Comparison of ENCODE assay signal across 12 mouse cellular contexts in the genomic region with DNA sequence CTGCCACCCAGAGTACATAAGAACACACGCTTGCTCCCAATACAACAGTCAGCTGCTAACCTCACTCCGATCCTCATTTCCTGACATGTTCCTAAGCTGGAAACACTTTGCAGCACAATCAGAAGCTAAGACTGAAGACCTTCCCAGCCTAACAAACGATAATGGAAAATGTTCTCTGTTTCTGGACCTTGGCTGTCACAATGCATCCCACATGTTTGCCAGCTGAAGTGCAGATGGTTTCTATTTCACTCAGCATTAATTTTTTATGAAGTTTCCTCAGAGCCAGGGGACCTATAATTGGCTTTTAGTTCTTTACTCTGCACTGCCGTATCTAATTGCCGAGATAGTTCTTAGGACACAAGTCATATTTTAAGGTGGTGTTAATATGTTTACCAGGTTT. TPM values are rescaled to one million over a fixed set of nuclear protein-coding genes. Genes with fewer than 3 reads are reported as not detected.
A peak's percentile ranks its signal among the peaks of the same experiment; 100 is the strongest.
DNase-seq lines count a peak whose midpoint lies in the region; ATAC-seq and TF ChIP-seq lines count a peak whose summit lies in the region.
"Had no signal": no experiment of that assay in that cellular context is flagged by ENCODE, and none has a peak within 500 bp of the region (broad histone marks: within the 10 kb centered on the region; RNA-seq: fewer than 3 reads in every experiment).

No protein-coding gene starts in this region.

- TF ChIP-seq CTCF in left cerebral cortex, adult 2 months (IDR thresholded peaks at IDR 0.05) = no peak

- no peaks in the 10 kb centered on the region for H3K9me3 ChIP-seq in limb, embryonic 13.5 days
- no peaks in the 10 kb centered on the region for H3K9me3 ChIP-seq in forebrain, embryonic 14.5 days (replicated peaks; ENCODE audit: control insufficient read depth, low read length)
- H3K9me3 ChIP-seq: kidney, embryonic 15.5 days had no signal

- peak; percentile 67; the same call in 1 of the 2 replicates for ATAC-seq in limb, embryonic 13.5 days (ENCODE audit: low FRiP score, low read depth)
- no peak for ATAC-seq in forebrain, embryonic 14.5 days

- no peak overlapping the region for H3K9ac ChIP-seq in limb, embryonic 13.5 days
- H3K9ac ChIP-seq in forebrain, embryonic 14.5 days (ENCODE audit: low read length) = no peak overlapping the region
- H3K9ac ChIP-seq: kidney, embryonic 15.5 days; liver, embryonic 14.5 days had no signal

- DNase-seq in kidney, postnatal 14 days = peak; percentile 13
- DNase-seq in kidney, postnatal 4 days = no peak
- peak; percentile 66 for DNase-seq in forelimb bud, embryonic 11.5 days (ENCODE audit: low read depth, low spot score)
- peak; percentile 63 for DNase-seq in retina, embryonic 14.5 days (ENCODE audit: low spot score)
- DNase-seq in left cerebral cortex, adult 2 months (ENCODE audit: extremely low spot score in 1 of 2, low spot score in 2 of 2) = no peak
- DNase-seq in forebrain, embryonic 14.5 days (ENCODE audit: low spot score) = no peak
- DNase-seq: adrenal gland, postnatal 10 days; layer of hippocampus, postnatal 36 days had no signal

- H3K36me3 ChIP-seq in limb, embryonic 13.5 days = no peaks in the 10 kb centered on the region
- H3K36me3 ChIP-seq in forebrain, embryonic 14.5 days (ENCODE audit: control insufficient read depth, insufficient read depth, low read length) = no peaks in the 10 kb centered on the region
- H3K36me3 ChIP-seq: kidney, embryonic 15.5 days had no signal

- 10% methylated on average over 5 of the region's 5 CpGs for whole genome bisulfite sequencing in limb, embryonic 13.5 days
- WGBS in forebrain, embryonic 14.5 days = 92% methylated on average over 5 of the region's 5 CpGs

- intact Hi-C loops in left cerebral cortex, adult 2 months (cut with DNase I) = no loop called here

- no peaks in the 10 kb centered on the region for H3K27me3 ChIP-seq in limb, embryonic 13.5 days
- no peaks in the 10 kb centered on the region for H3K27me3 ChIP-seq in forebrain, embryonic 14.5 days (replicated peaks; ENCODE audit: control insufficient read depth, insufficient read depth, low read length)
- H3K27me3 ChIP-seq: kidney, embryonic 15.5 days had no signal

- no peak overlapping the region for H3K27ac ChIP-seq in limb, embryonic 13.5 days
- no peak overlapping the region for H3K27ac ChIP-seq in left cerebral cortex, adult 2 months
- no peak overlapping the region for H3K27ac ChIP-seq in forebrain, embryonic 14.5 days (ENCODE audit: low read depth, low read length)
- H3K27ac ChIP-seq: kidney, embryonic 15.5 days; liver, embryonic 14.5 days had no signal

- peaks cover 20% of the 10 kb centered on the region for H3K4me1 ChIP-seq in limb, embryonic 13.5 days
- H3K4me1 ChIP-seq in forebrain, embryonic 14.5 days (ENCODE audit: control insufficient read depth, insufficient read depth, low read length) = no peaks in the 10 kb centered on the region
- H3K4me1 ChIP-seq: kidney, embryonic 15.5 days had no signal

- no peak overlapping the region for H3K4me3 ChIP-seq in limb, embryonic 13.5 days
- H3K4me3 ChIP-seq in left cerebral cortex, adult 2 months = no peak overlapping the region
- no peak overlapping the region for H3K4me3 ChIP-seq in forebrain, embryonic 14.5 days (ENCODE audit: low read depth, low read length)
- H3K4me3 ChIP-seq: kidney, embryonic 15.5 days had no signal

- H3K4me2 ChIP-seq in limb, embryonic 13.5 days (replicated peaks) = no peak overlapping the region
- no peak overlapping the region for H3K4me2 ChIP-seq in forebrain, embryonic 14.5 days (ENCODE audit: low read length)
- H3K4me2 ChIP-seq: kidney, embryonic 15.5 days; midbrain, embryonic 11.5 days had no signal

RNA-seq across cellular contexts. Expression of a gene that starts 10.8 kb away (rescaled TPM):
- polyA plus RNA-seq in limb, embryonic 13.5 days (2015; fragmentation: Nextera tagmentation; extraction: Ambion mirVana) = 10.3 and 10.4 TPM in 2 replicates
- 1 to 10 TPM; 2.8 to 4.9 TPM for total RNA-seq in left cerebral cortex, adult 2 months (2021)
- 5.2 and 11.1 TPM in 2 replicates for polyA plus RNA-seq in forebrain, embryonic 14.5 days (2014; fragmentation: Nextera tagmentation; extraction: Ambion mirVana)

Comparison
In these comparisons a context has a peak if more than half of its experiments do, and no peak if none do; other contexts are left out.
1. DNase-seq: peak in kidney, postnatal 14 days (single experiment), forelimb bud, embryonic 11.5 days (single experiment) and retina, embryonic 14.5 days (single experiment); none in kidney, postnatal 4 days (0 of 2), left cerebral cortex, adult 2 months (0 of 2) and forebrain, embryonic 14.5 days (single experiment).